Mouse (Mus musculus) liver (tissue): ENCODE data around the gene Proca1.

Experiments
- DNase-seq: peaks from one replicate; pipeline ENCODE4 v3.0.0-alpha.2; 2020; ENCODE audit warnings: mixed read lengths

Proca1 gene

GRCm38 (mm10) chr11:78166640-78167039 lies 26.6 kb upstream of the Proca1 start:
- no peak for DNase-seq

GRCm38 (mm10) chr11:78167257-78167959 lies 25.8 kb upstream of the Proca1 start:
- DNase-seq = no peak

GRCm38 (mm10) chr11:78168541-78169468 lies 24.4 kb upstream of the Proca1 start:
- DNase-seq = peak; percentile 79

- DNase-seq = no peak
Measured at GRCm38 (mm10) chr11:78170306-78170705, 22.9 kb upstream of the Proca1 start.

- DNase-seq = no peak
Measured at GRCm38 (mm10) chr11:78171328-78171727, 21.9 kb upstream of the Proca1 start.

GRCm38 (mm10) chr11:78172034-78172747 lies 21.0 kb upstream of the Proca1 start:
- DNase-seq = no peak

- DNase-seq = no peak
Measured at GRCm38 (mm10) chr11:78172748-78173383, 20.3 kb upstream of the Proca1 start.

GRCm38 (mm10) chr11:78174506-78174905 lies 18.7 kb upstream of the Proca1 start:
- DNase-seq = no peak

- no peak for DNase-seq
Measured at GRCm38 (mm10) chr11:78175771-78176401, 17.3 kb upstream of the Proca1 start.

GRCm38 (mm10) chr11:78176402-78176862 lies 16.8 kb upstream of the Proca1 start, which contains the start of the genes Nek8 and Tlcd1:
Gene Nek8 (minus strand): TSS chr11:78176675.
Gene Tlcd1 (plus strand): TSS chr11:78176711.
- peak; percentile 99 for DNase-seq

GRCm38 (mm10) chr11:78176905-78177331 lies 16.3 kb upstream of the Proca1 start:
- DNase-seq = peak; percentile 55

GRCm38 (mm10) chr11:78177437-78177836 lies 15.8 kb upstream of the Proca1 start:
- DNase-seq = peak; percentile 82

- peak; percentile 96 for DNase-seq
Measured at GRCm38 (mm10) chr11:78177903-78178858, 15.0 kb upstream of the Proca1 start.

- peak; percentile 75 for DNase-seq
Measured at GRCm38 (mm10) chr11:78178859-78179437, 14.2 kb upstream of the Proca1 start.

- peak; percentile 41 for DNase-seq
Measured at GRCm38 (mm10) chr11:78179438-78179999, 13.7 kb upstream of the Proca1 start.

- DNase-seq = no peak
Measured at GRCm38 (mm10) chr11:78180081-78180761, 13.0 kb upstream of the Proca1 start.

GRCm38 (mm10) chr11:78181830-78182357 lies 11.3 kb upstream of the Proca1 start:
- DNase-seq = no peak

GRCm38 (mm10) chr11:78182450-78182849 lies 10.7 kb upstream of the Proca1 start:
- no peak for DNase-seq
